Mouse (Mus musculus): ENCODE measurements around the gene Lrrc28.
A peak's percentile ranks its signal among the peaks of the same experiment; 100 is the strongest.

Gene Lrrc28

GRCm38 (mm10) chr7:67593902-67594301, 51.2 kb downstream of the Lrrc28 start:
- DNase-seq (ENCODE audit: low spot score), result no peak

GRCm38 (mm10) chr7:67592670-67593069, 52.4 kb downstream of the Lrrc28 start:
- DNase-seq (ENCODE audit: low spot score), result no peak

- DNase-seq (ENCODE audit: low spot score), result no peak
These were observed 56.3 kb downstream of the Lrrc28 start for GRCm38 (mm10) chr7:67588743-67589142.

GRCm38 (mm10) chr7:67586479-67586878, 58.6 kb downstream of the Lrrc28 start:
- no peak for DNase-seq (ENCODE audit: low spot score)

GRCm38 (mm10) chr7:67583852-67584251, 61.2 kb downstream of the Lrrc28 start:
- no peak for DNase-seq (ENCODE audit: low spot score)

- no peak for DNase-seq (ENCODE audit: low spot score)
These were observed 66.1 kb downstream of the Lrrc28 start for GRCm38 (mm10) chr7:67578783-67579482.

- no peak for DNase-seq (ENCODE audit: low spot score)
These were observed 67.0 kb downstream of the Lrrc28 start for GRCm38 (mm10) chr7:67578044-67578443.

GRCm38 (mm10) chr7:67566510-67567237, 78.4 kb downstream of the Lrrc28 start:
- DNase-seq (ENCODE audit: low spot score), result no peak

- no peak for DNase-seq (ENCODE audit: low spot score)
These were observed 79.9 kb downstream of the Lrrc28 start for GRCm38 (mm10) chr7:67565132-67565531.

- no peak for DNase-seq (ENCODE audit: low spot score)
These were observed 82.9 kb downstream of the Lrrc28 start for GRCm38 (mm10) chr7:67562176-67562575.

- DNase-seq (ENCODE audit: low spot score), result no peak
These were observed 85.6 kb downstream of the Lrrc28 start for GRCm38 (mm10) chr7:67559486-67559885.

GRCm38 (mm10) chr7:67558230-67558629, 86.8 kb downstream of the Lrrc28 start:
- no peak for DNase-seq (ENCODE audit: low spot score)

- DNase-seq (ENCODE audit: low spot score), result no peak
These were observed 90.2 kb downstream of the Lrrc28 start for GRCm38 (mm10) chr7:67554863-67555262.

- no peak for DNase-seq (ENCODE audit: low spot score)
These were observed 93.8 kb downstream of the Lrrc28 start for GRCm38 (mm10) chr7:67551242-67551641.

- DNase-seq (ENCODE audit: low spot score), result peak; percentile 71
These were observed 96.0 kb downstream of the Lrrc28 start for GRCm38 (mm10) chr7:67549073-67549561.

- no peak for DNase-seq (ENCODE audit: low spot score)
These were observed 96.4 kb downstream of the Lrrc28 start for GRCm38 (mm10) chr7:67548599-67549041.

GRCm38 (mm10) chr7:67546282-67546681, 98.8 kb downstream of the Lrrc28 start:
- no peak for DNase-seq (ENCODE audit: low spot score)

- no peak for DNase-seq (ENCODE audit: low spot score)
These were observed 100.5 kb downstream of the Lrrc28 start for GRCm38 (mm10) chr7:67544586-67544985.

- no peak for DNase-seq (ENCODE audit: low spot score)
These were observed 101.4 kb downstream of the Lrrc28 start for GRCm38 (mm10) chr7:67543641-67544040.

- no peak for DNase-seq (ENCODE audit: low spot score)
These were observed 108.3 kb downstream of the Lrrc28 start for GRCm38 (mm10) chr7:67536588-67537372.

- no peak for DNase-seq (ENCODE audit: low spot score)
These were observed 109.1 kb downstream of the Lrrc28 start for GRCm38 (mm10) chr7:67535941-67536340.

- DNase-seq (ENCODE audit: low spot score), result no peak
These were observed 114.1 kb downstream of the Lrrc28 start for GRCm38 (mm10) chr7:67530981-67531380.

Measured in layer of hippocampus, adult 9-10 months (tissue).